Mouse (Mus musculus): Measurements from ENCODE around the gene Gm49711. TPM values are rescaled to one million over a fixed set of nuclear protein-coding genes. Genes with fewer than 3 reads are reported as not detected.

Gene Gm49711
- polyA plus RNA-seq, 1 experiment from 2014 or later: not detected

DNA sequence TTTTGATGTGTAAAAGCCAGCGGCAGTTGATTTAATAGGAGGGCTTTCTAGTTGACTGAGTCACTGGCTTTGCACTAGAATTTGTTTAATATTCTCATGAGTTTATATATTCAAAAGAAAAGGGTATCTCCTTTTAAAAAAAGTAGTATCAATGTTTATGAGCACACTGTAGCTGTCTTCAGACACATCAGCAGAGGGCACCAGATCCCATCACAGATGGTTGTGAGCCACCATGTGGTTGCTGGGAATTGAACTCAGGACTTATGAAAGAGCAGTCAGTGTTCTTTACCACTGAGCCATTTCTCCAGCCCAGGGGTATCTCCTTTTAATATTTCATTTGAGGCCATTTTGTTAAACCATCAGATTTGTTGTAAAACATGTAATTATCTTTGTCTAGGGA is 4.7 kb downstream of the Gm49711 start:
- no peak overlapping the region for H3K4me2 ChIP-seq
- WGBS (ENCODE audit: insufficient replicate concordance): 89% methylated on average over 1 of the region's 1 CpGs

DNA sequence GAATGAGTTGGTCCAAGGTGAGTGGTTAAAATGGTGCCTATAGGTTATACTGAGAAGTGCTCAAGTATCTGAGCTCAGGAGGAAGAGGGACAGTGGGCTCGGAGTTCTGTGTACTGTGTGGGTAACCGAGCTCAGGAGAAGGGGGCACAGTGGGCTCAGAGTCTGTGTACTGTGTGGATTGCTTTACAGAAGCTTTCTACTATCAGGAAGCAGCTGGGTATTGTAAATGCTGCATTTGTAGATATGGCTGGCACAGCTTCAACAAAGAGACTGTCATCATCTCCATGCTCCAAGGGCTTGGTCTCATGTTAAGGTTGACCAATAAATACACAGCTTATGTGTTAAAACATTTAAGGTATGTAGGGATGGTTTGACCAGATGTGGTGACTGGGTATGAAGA is 6.7 kb downstream of the Gm49711 start:
- H3K4me2 ChIP-seq: no peak overlapping the region
- WGBS (ENCODE audit: insufficient replicate concordance): 46% methylated on average over 2 of the region's 2 CpGs
- H3K27ac ChIP-seq (replicated peaks): no peak overlapping the region
- H3K27me3 ChIP-seq: no peaks in the 10 kb centered on the region
- H3K36me3 ChIP-seq (replicated peaks): peaks cover 11% of the 10 kb centered on the region
- no peaks in the 10 kb centered on the region for H3K9me3 ChIP-seq (replicated peaks)
- no peaks in the 10 kb centered on the region for H3K4me1 ChIP-seq (replicated peaks)
- no peak overlapping the region for H3K4me3 ChIP-seq (replicated peaks)
- no peak for ATAC-seq (ENCODE audit: insufficient read depth)
- no peak overlapping the region for H3K9ac ChIP-seq

More for the DNA sequence above, 4.7 kb downstream of the Gm49711 start:
- Histone ChIP-seq H3K9me3 (replicated peaks) (no peaks in the 10 kb centered on the region), H3K27ac (replicated peaks) (no peak overlapping the region), H3K4me1 (replicated peaks) (peaks cover 11% of the 10 kb centered on the region), H3K4me3 (replicated peaks) (no peak overlapping the region), H3K27me3 (peaks cover 10% of the 10 kb centered on the region; the same call in 1 of the 2 replicates), H3K36me3 (replicated peaks) (peaks cover 7% of the 10 kb centered on the region; the same call in 1 of the 2 replicates), H3K9ac (no peak overlapping the region)
- ATAC-seq (ENCODE audit: insufficient read depth): no peak

DNA sequence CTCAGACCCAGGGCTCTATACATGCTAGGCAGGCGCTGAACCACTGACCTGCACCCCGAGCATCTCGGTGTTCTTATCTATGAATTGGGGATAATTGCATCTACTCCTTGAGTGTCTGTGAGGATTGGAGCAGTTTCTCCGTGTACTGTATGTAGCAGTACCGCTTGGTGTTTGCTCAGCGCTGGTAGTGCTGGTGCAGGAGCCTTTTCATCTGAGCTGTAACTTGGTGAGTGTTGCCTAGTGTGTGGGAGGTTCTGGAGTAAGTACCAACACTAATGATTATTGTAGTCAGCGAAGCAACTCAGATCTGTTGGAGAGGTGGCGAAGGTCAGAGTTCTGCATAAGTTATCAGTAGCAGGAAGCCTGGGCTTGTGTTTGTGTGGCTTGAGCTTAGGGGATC is 12.2 kb downstream of the Gm49711 start:
- ATAC-seq (ENCODE audit: insufficient read depth): no peak
- H3K9me3 ChIP-seq (replicated peaks): no peaks in the 10 kb centered on the region
- H3K4me2 ChIP-seq: no peak overlapping the region
- no peaks in the 10 kb centered on the region for H3K4me1 ChIP-seq (replicated peaks)
- H3K9ac ChIP-seq: no peak overlapping the region
- H3K4me3 ChIP-seq (replicated peaks): no peak overlapping the region
- H3K27me3 ChIP-seq: no peaks in the 10 kb centered on the region
- WGBS (ENCODE audit: insufficient replicate concordance): 74% methylated on average over 8 of the region's 8 CpGs
- peaks cover 19% of the 10 kb centered on the region for H3K36me3 ChIP-seq (replicated peaks)
- no peak overlapping the region for H3K27ac ChIP-seq (replicated peaks)

DNA sequence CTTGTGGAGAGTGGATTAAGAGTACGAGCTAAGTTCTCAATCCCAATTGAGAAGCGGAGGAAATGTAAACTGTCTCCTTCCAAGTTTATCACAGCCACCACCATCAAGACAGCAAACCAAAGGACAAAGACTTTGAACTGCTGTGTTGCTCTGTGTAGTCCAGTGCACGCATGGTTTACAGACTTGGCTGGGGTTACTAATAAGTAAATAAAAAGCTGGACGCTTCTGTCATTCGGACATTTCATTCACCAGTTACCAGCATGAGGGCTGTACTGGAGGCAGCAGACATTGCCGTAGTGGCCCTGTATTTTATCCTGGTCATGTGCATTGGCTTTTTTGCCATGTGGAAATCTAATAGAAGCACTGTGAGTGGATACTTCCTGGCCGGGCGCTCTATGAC is 18.7 kb downstream of the Gm49711 start:
- ATAC-seq (ENCODE audit: insufficient read depth): no peak
- no peak overlapping the region for H3K4me3 ChIP-seq (replicated peaks)
- H3K9me3 ChIP-seq (replicated peaks): no peaks in the 10 kb centered on the region
- H3K27me3 ChIP-seq: no peaks in the 10 kb centered on the region
- peaks cover 18% of the 10 kb centered on the region; the same call in 1 of the 2 replicates for H3K36me3 ChIP-seq (replicated peaks)
- H3K4me2 ChIP-seq: no peak overlapping the region
- no peak overlapping the region for H3K9ac ChIP-seq
- WGBS (ENCODE audit: insufficient replicate concordance): 79% methylated on average over 8 of the region's 8 CpGs
- H3K27ac ChIP-seq (replicated peaks): no peak overlapping the region
- H3K4me1 ChIP-seq (replicated peaks): no peaks in the 10 kb centered on the region

DNA sequence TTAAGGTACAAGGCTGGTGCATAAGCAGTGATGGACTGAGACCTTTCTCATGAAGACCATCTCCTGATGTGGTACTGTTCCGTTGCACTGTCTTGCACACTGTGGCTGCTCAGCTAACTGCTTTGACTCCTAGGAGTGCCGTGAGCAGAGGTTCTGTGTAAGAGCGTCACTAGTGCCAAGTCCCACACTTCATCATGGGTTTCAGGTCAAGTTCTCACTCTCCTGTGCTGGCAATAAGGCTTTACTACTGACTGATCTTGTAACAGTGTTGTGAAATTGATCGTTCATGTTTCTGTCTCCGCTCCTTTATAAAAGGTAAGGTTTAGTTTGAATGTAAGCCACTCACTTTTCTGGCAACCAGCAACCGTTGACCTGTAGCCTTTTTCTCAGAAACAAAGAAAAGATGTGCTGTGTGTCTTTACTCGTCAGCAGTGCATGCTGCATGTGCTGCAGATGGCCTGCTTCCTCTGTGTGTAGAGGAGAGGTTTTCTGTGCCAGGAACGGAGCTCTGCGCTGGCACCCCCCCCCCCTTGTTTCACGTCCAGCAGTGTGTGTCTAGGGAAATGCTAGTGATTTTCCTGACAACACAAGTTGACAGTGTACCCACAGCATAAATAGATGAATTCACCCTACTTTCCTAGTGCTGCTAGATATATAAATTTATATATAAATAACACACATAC is 25.8 kb downstream of the Gm49711 start:
- 70% methylated on average over 10 of the region's 10 CpGs for WGBS (ENCODE audit: insufficient replicate concordance)
- H3K36me3 ChIP-seq (replicated peaks): 0 out of 2 replicates have a peak, but pooled peaks cover 5% of the 10 kb centered on the region
- no peak overlapping the region for H3K4me2 ChIP-seq
- no peaks in the 10 kb centered on the region for H3K4me1 ChIP-seq (replicated peaks)
- no peak overlapping the region for H3K9ac ChIP-seq
- H3K27me3 ChIP-seq: no peaks in the 10 kb centered on the region
- no peaks in the 10 kb centered on the region for H3K9me3 ChIP-seq (replicated peaks)
- no peak overlapping the region for H3K4me3 ChIP-seq (replicated peaks)
- no peak for ATAC-seq (ENCODE audit: insufficient read depth)
- H3K27ac ChIP-seq (replicated peaks): no peak overlapping the region

DNA sequence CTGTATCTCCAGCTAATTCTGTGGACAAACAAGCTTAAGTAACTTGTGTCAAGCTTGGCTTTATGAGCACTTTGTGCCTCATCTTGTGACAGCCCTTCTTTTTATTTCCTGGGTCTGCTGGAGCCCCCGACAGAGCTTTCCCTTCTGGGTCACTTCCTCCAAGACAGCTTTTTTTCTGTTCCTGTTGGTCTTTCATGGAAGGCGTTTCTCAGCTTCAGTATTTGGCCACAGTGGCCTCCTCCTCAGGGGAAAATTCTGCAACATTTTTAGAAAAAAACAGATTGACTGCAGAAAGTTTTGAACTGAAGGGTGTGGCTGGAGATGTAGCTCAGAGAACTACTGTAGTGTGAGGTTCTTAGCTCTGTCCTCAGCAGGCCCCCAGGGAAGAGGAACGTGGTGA is 31.1 kb downstream of the Gm49711 start:
- Histone ChIP-seq H3K27me3 (no peaks in the 10 kb centered on the region), H3K9me3 (replicated peaks) (no peaks in the 10 kb centered on the region), H3K4me3 (replicated peaks) (no peak overlapping the region), H3K4me1 (replicated peaks) (0 out of 2 replicates have a peak, but pooled peaks cover 3% of the 10 kb centered on the region), H3K27ac (replicated peaks) (no peak overlapping the region), H3K36me3 (replicated peaks) (no peaks in the 10 kb centered on the region), H3K4me2 (no peak overlapping the region), H3K9ac (no peak overlapping the region)
- no peak for ATAC-seq (ENCODE audit: insufficient read depth)
- WGBS (ENCODE audit: insufficient replicate concordance): 40% methylated on average over 3 of the region's 3 CpGs

DNA sequence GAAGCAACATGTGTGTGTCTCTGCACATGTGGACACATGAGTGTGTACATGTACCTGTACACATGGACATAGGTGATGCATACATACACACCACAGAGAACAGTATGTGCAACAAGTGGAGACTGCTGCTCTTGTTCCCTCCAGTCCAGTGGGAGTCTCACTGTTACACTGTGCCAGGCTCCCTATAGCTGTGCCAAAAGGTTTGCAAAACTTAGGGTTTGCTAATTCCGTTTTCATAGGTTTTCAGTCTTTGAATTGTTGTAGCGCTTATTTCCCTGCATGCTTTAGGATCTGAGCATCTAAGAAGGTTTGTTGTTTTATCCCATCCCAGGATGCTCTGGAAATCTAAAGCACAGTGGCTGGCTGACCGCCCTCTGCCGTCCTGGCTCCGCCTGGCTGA is 33.8 kb downstream of the Gm49711 start:
- 74% methylated on average over 5 of the region's 5 CpGs for WGBS (ENCODE audit: insufficient replicate concordance)
- Histone ChIP-seq H3K9me3 (replicated peaks) (no peaks in the 10 kb centered on the region), H3K4me1 (replicated peaks) (0 out of 2 replicates have a peak, but pooled peaks cover 3% of the 10 kb centered on the region), H3K27ac (replicated peaks) (no peak overlapping the region), H3K9ac (no peak overlapping the region), H3K36me3 (replicated peaks) (no peaks in the 10 kb centered on the region), H3K4me2 (no peak overlapping the region), H3K27me3 (no peaks in the 10 kb centered on the region), H3K4me3 (replicated peaks) (no peak overlapping the region)
- no peak for ATAC-seq (ENCODE audit: insufficient read depth)

DNA sequence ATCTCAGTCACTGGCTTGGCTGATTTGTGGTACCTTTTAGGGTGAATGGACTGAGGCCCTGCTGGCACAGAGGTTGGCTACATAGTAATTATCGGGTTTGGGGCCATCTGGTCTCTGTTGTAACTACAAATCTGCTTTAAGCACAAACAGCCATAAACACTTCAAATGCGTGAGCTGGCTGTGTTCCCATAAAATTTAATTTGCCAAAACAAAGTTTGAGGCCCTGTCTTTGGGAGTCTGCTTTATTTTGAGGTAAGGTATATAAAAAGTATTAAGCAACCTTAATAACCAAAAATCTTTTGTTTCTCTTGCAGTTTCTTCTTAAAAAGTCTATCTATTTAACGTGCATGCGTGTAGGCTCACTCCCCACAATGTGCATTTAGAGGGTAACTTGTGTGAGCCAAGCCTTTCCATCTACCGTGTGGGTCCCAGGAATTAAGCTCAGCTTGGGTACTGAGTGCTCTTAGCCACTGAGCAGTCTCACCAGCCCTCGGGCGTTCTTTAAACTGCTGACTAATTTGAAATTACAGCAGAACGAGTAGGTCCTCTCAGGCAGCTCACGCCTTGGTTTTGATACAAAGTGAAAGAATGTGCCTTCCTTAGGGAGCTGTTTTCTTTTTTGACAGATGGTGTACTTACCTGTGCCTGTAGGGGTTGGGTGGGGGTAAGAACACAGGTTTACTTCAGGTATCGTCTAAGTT is 40.4 kb downstream of the Gm49711 start:
- Histone ChIP-seq H3K36me3 (replicated peaks) (no peaks in the 10 kb centered on the region), H3K4me2 (no peak overlapping the region), H3K27me3 (no peaks in the 10 kb centered on the region), H3K9ac (no peak overlapping the region), H3K9me3 (replicated peaks) (no peaks in the 10 kb centered on the region), H3K4me1 (replicated peaks) (no peaks in the 10 kb centered on the region; the same call in 1 of the 2 replicates), H3K4me3 (replicated peaks) (no peak overlapping the region), H3K27ac (replicated peaks) (no peak overlapping the region)
- ATAC-seq (ENCODE audit: insufficient read depth): no peak
- 66% methylated on average over 10 of the region's 10 CpGs for WGBS (ENCODE audit: insufficient replicate concordance)

DNA sequence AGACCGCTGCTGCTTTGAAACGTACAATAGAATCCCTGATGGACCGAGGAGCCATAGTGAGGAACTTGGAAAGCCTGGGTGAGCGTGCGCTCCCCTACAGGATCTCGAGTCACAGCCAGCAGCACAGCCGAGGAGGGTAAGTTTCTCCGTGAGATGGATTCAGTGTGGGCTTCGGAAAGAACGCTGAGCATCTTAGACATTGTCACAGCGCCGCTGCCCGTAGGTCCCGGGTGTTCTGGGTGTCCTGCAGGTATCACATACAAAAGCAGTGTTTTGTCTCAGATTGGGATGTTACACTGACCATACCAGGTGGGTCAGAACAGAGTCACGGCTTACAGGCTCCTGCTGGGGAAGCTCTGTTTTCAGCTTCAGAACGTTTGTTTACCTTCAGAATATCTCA is 41.5 kb downstream of the Gm49711 start:
- no peaks in the 10 kb centered on the region for H3K27me3 ChIP-seq
- no peaks in the 10 kb centered on the region; the same call in 1 of the 2 replicates for H3K4me1 ChIP-seq (replicated peaks)
- H3K9ac ChIP-seq: no peak overlapping the region
- H3K27ac ChIP-seq (replicated peaks): no peak overlapping the region
- WGBS (ENCODE audit: insufficient replicate concordance): 80% methylated on average over 16 of the region's 16 CpGs
- H3K36me3 ChIP-seq (replicated peaks): no peaks in the 10 kb centered on the region
- no peak overlapping the region for H3K4me2 ChIP-seq
- no peak for ATAC-seq (ENCODE audit: insufficient read depth)
- H3K9me3 ChIP-seq (replicated peaks): no peaks in the 10 kb centered on the region
- no peak overlapping the region for H3K4me3 ChIP-seq (replicated peaks)

DNA sequence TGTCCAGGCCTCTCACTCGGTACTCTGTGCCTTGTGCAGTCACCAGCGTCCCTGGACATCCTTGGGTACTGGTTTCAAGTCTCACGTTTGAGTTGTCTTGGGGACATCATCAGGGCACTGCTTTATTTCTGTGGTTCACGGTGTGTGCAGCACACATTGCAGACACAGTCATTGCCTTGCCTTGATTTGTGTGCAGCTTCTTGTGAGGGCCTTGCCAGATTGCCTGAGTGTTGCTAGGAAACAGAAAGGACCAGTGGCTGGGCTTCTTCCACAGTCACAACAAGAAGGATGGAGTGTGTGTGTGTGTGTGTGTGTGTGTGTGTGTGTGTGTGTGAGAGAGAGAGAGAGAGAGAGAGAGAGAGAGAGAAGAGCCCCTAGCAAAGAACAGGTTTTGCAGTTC is 42.0 kb downstream of the Gm49711 start:
- ATAC-seq (ENCODE audit: insufficient read depth): no peak
- H3K27ac ChIP-seq (replicated peaks): no peak overlapping the region
- no peaks in the 10 kb centered on the region for H3K9me3 ChIP-seq (replicated peaks)
- no peak overlapping the region for H3K4me2 ChIP-seq
- WGBS (ENCODE audit: insufficient replicate concordance): 78% methylated on average over 4 of the region's 4 CpGs
- H3K27me3 ChIP-seq: no peaks in the 10 kb centered on the region
- H3K4me1 ChIP-seq (replicated peaks): no peaks in the 10 kb centered on the region; the same call in 1 of the 2 replicates
- H3K36me3 ChIP-seq (replicated peaks): no peaks in the 10 kb centered on the region
- H3K4me3 ChIP-seq (replicated peaks): no peak overlapping the region
- no peak overlapping the region for H3K9ac ChIP-seq

DNA sequence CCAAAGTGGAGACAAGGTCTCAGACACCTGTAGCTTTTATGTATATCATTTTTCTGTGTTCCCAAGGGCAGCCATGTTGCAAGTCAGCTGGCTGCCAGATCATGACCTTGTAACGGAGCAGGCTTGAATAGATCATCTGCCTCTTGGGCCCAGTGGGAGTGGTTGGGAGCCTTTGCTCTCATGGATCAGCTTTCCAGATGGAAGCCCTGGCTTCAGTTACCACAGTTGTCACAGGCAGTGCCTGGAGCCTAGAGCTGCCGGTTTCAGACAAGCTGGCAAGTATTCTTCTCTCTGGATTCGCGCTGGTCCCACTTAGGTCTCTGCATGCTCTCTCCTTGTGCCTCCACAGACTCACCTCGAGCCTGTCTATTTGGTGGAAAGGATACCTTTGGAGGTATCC is 44.0 kb downstream of the Gm49711 start:
- WGBS (ENCODE audit: insufficient replicate concordance): 74% methylated on average over 5 of the region's 5 CpGs
- no peak for ATAC-seq (ENCODE audit: insufficient read depth)

More for the DNA sequence above, 44.0 kb downstream of the Gm49711 start:
- H3K36me3 ChIP-seq (replicated peaks): no peaks in the 10 kb centered on the region
- no peak overlapping the region for H3K4me2 ChIP-seq
- H3K27ac ChIP-seq (replicated peaks): no peak overlapping the region
- no peak overlapping the region for H3K4me3 ChIP-seq (replicated peaks)
- H3K9me3 ChIP-seq (replicated peaks): no peaks in the 10 kb centered on the region
- no peaks in the 10 kb centered on the region for H3K27me3 ChIP-seq
- no peaks in the 10 kb centered on the region; the same call in 1 of the 2 replicates for H3K4me1 ChIP-seq (replicated peaks)
- H3K9ac ChIP-seq: no peak overlapping the region

All from liver, embryonic 15.5 days (tissue).